Mouse (Mus musculus): Measurements from ENCODE around the gene Gm10974.

DNA sequence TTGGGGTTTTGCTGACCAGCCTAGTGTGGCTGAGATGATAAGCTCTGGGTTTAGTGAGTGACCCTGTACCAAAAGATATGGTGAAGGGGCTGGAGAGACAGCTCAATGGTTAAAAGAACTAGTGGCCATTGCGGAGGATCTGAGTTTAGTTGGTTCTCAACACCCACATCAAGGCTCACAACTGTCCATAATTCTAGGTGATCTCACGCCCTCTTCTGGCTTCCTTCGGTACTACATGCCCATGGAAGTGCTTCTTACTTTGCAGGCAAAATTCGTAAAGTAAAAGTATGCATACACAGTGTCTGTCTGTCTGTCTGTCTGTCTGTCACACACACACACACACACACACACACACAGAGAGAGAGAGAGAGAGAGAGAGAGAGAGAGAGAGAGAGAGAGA lies 23.4 kb upstream of the Gm10974 start:
- TF ChIP-seq CTCF (IDR thresholded peaks at IDR 0.05; ENCODE audit: control insufficient read depth, insufficient read depth, insufficient read length) (peak; percentile 19), CEBPB (IDR thresholded peaks at IDR 0.05; ENCODE audit: low read depth) (no peak), USF1 (IDR thresholded peaks at IDR 0.05; ENCODE audit: low read depth) (no peak), MAX (IDR thresholded peaks at IDR 0.05) (no peak), MYOD1 (IDR thresholded peaks at IDR 0.05; ENCODE audit: control insufficient read depth, insufficient read length, low read depth) (no peak), MYOG (IDR thresholded peaks at IDR 0.05; ENCODE audit: control insufficient read depth, extremely low read depth, insufficient read length) (no peak)
